Mouse (Mus musculus) MEL (cell line): Measurements from ENCODE around the gene Celf2.

Experiments
- CTCF ChIP-seq, 3 experiments: IDR thresholded peaks in 2 of 3; conservative IDR thresholded peaks in 1 of 3; 2 replicates each; pipeline ENCODE4 v1.5.1; 2011 to 2012; ENCODE audit warnings: low read length in 3 of 3, low read depth in 2 of 3, mild to moderate bottlenecking in 2 of 3, improper control_type of control experiment in 1 of 3, inconsistent platforms in 1 of 3, mixed read lengths in 1 of 3, moderate library complexity in 1 of 3; ENCODE audit not compliant: control insufficient read depth in 1 of 3, insufficient read depth in 1 of 3, poor library complexity in 1 of 3, severe bottlenecking in 1 of 3
- ELF1 ChIP-seq: IDR thresholded peaks from 2 replicates; pipeline ENCODE4 v1.6.1; 2014; ENCODE audit warnings: low read depth, mild to moderate bottlenecking, inconsistent platforms, low read length, improper control_type of control experiment, moderate library complexity
- EP300 ChIP-seq, 2 experiments: IDR thresholded peaks; 2 replicates each; pipeline ENCODE4 v1.6.1; 2011; ENCODE audit warnings: improper control_type of control experiment in 2 of 2, low read length in 2 of 2, low read depth in 1 of 2, mild to moderate bottlenecking in 1 of 2
- HCFC1 ChIP-seq: IDR thresholded peaks from 2 replicates; pipeline ENCODE4 v1.6.1; 2012; ENCODE audit warnings: low read depth, mild to moderate bottlenecking, inconsistent platforms, low read length, improper control_type of control experiment, moderate library complexity
- POLR2A ChIP-seq, 2 experiments: IDR thresholded peaks; 2 replicates each; pipeline ENCODE4 v1.6.1; 2011 to 2012; ENCODE audit warnings: low read length in 2 of 2, mild to moderate bottlenecking in 2 of 2, control low read depth in 1 of 2, improper control_type of control experiment in 1 of 2, low read depth in 1 of 2, moderate library complexity in 1 of 2; ENCODE audit not compliant: control insufficient read depth in 1 of 2, insufficient read depth in 1 of 2, poor library complexity in 1 of 2
- POLR2AphosphoS2 ChIP-seq: IDR thresholded peaks from 2 replicates; pipeline ENCODE4 v1.6.1; 2011; ENCODE audit warnings: low read length, improper control_type of control experiment
- RCOR1 ChIP-seq: IDR thresholded peaks from 2 replicates; pipeline ENCODE4 v1.6.1; 2012; ENCODE audit warnings: low read depth, mild to moderate bottlenecking, inconsistent platforms, low read length, improper control_type of control experiment
- UBTF ChIP-seq: IDR thresholded peaks from 2 replicates; pipeline ENCODE4 v1.6.1; 2012; ENCODE audit warnings: low read depth, mild to moderate bottlenecking, inconsistent platforms, low read length, improper control_type of control experiment, moderate library complexity, borderline replicate concordance; ENCODE audit not compliant: insufficient read depth
- USF2 ChIP-seq, 2 experiments: IDR thresholded peaks; 2 replicates each; pipeline ENCODE4 v1.6.1; 2011 to 2012; ENCODE audit warnings: improper control_type of control experiment in 2 of 2, low read length in 2 of 2, borderline replicate concordance in 1 of 2, inconsistent platforms in 1 of 2, low read depth in 1 of 2, mild to moderate bottlenecking in 1 of 2; ENCODE audit not compliant: insufficient read depth in 1 of 2

- TF ChIP-seq POLR2AphosphoS2 (no peak), POLR2A (IDR thresholded peaks at IDR 0.05; ENCODE audit: control insufficient read depth in 1 of 2, insufficient read depth in 1 of 2, low read depth in 1 of 2, low read length in 2 of 2, poor library complexity in 1 of 2) (no peak), EP300 (IDR thresholded peaks at IDR 0.05; ENCODE audit: low read depth in 1 of 2, low read length in 2 of 2) (no peak), CTCF (IDR thresholded peaks at IDR 0.05 in 2 of 3, conservative IDR thresholded peaks at IDR 0.05 in 1 of 3; ENCODE audit: control insufficient read depth in 1 of 3, insufficient read depth in 1 of 3, low read depth in 2 of 3, low read length in 3 of 3, poor library complexity in 1 of 3, severe bottlenecking in 1 of 3) (no peak), USF2 (IDR thresholded peaks at IDR 0.05; ENCODE audit: borderline replicate concordance in 1 of 2, insufficient read depth in 1 of 2, low read depth in 1 of 2, low read length in 2 of 2) (no peak), ELF1 (no peak), RCOR1 (no peak), UBTF (no peak), HCFC1 (no peak)
Observed at GRCm38 (mm10) chr2:7080794-7081783, 428.3 kb downstream of the Celf2 start.
